Mouse (Mus musculus) adrenal gland, adult (tissue): ENCODE measurements around the gene Gmds.
A peak's percentile ranks its signal among the peaks of the same experiment; 100 is the strongest.

ENCODE experiments used
- DNase-seq, 2 experiments: peaks; one replicate each; pipeline ENCODE4 v3.0.0; 2022 to 2023; ENCODE audit warnings: low spot score in 1 of 2; ENCODE audit not compliant: inconsistent age in 2 of 2

The Gmds gene

GRCm38 (mm10) chr13:31819664-31820405 is 518.7 kb downstream of the Gmds start:
- peak; percentile 28 to 74 for DNase-seq

- peak in 1 of 2 experiments; percentile 21 for DNase-seq
These were observed 520.2 kb downstream of the Gmds start for GRCm38 (mm10) chr13:31818337-31818736.

- peak in 1 of 2 experiments; percentile 28 for DNase-seq
These were observed 523.0 kb downstream of the Gmds start for GRCm38 (mm10) chr13:31815383-31816003.

- peak in 1 of 2 experiments; percentile 60 for DNase-seq
These were observed 525.8 kb downstream of the Gmds start for GRCm38 (mm10) chr13:31812701-31813100.

DNA sequence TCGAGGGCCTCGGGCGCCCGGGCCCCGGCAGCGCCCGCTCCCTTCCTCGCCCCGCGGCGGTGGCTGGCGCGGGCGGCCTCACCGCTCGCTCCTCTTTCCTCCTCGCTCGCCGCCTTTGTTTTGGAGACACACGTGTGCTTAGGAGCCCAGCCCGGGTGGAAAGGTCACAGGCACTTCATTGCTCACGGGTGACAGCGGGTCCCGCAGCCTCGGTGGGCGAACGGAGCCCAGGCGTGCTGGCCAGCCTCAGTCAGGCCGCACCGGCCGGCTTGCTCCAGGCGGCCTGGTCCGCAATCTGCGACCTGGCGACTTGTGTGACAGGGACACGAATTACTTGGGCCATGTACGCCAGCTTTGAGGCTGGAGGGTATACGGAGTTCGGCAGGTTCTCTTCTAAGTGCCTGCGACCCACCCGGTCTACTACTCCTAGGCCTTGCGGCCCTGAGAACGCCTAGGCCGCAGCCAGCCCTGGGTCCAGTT is 527.0 kb downstream of the Gmds start:
- DNase-seq, result peak; percentile 60 to 85

- peak; percentile 66 to 92 for DNase-seq
These were observed 527.6 kb downstream of the Gmds start for GRCm38 (mm10) chr13:31810693-31811541.

- no peak for DNase-seq
These were observed 528.2 kb downstream of the Gmds start for GRCm38 (mm10) chr13:31810375-31810692.

GRCm38 (mm10) chr13:31809701-31810100 is 528.8 kb downstream of the Gmds start:
- peak in 1 of 2 experiments; percentile 82 for DNase-seq

DNA sequence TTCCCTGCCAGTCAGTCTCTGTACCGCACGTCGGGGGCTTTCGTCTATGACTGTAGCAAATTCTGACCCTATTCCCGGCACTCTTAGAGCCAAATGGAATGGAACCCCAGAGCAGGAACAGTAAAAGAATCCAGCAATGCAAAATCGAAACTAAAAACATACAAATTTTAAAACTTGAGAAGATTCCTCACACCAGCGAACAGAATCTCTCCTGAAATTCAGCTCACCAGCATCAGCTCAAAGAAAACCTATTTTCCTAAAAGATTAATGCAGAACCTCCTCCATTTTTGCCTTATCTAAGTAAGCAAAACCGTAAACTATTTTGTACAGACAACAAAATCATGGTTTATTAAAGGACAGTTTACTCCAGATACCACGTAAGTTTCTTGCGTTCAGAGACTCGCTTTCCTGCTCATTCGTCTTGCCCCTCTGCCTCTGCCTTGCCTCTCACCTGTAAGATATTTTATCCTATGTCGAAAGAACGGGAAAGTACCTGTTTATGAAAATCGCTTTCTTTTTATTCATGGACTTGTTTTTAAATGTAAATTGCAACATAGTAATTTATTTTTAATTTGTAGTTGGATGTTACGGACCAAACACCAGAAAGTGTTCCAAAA is 529.6 kb downstream of the Gmds start:
- peak in 1 of 2 experiments; percentile 77 for DNase-seq

GRCm38 (mm10) chr13:31808116-31808803 is 530.3 kb downstream of the Gmds start:
- peak; percentile 78 to 91 for DNase-seq

DNA sequence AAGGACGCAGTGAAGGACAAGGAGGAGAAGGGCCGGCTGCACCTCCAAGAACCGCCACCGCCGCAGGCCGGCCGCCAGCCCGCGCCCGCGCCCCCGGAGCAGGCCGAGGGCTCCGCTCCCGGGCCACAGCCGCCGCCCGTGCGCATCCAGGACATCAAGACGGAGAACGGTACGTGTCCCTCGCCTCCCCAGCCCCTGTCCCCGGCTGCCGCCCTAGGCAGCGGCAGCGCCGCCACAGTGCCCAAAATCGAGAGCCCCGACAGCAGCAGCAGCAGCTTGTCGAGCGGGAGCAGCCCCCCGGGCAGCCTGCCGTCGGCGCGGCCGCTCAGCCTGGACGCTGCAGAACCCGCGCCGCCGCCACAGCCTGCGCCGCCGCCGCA is 530.8 kb downstream of the Gmds start:
- DNase-seq, result peak in 1 of 2 experiments; percentile 85

DNA sequence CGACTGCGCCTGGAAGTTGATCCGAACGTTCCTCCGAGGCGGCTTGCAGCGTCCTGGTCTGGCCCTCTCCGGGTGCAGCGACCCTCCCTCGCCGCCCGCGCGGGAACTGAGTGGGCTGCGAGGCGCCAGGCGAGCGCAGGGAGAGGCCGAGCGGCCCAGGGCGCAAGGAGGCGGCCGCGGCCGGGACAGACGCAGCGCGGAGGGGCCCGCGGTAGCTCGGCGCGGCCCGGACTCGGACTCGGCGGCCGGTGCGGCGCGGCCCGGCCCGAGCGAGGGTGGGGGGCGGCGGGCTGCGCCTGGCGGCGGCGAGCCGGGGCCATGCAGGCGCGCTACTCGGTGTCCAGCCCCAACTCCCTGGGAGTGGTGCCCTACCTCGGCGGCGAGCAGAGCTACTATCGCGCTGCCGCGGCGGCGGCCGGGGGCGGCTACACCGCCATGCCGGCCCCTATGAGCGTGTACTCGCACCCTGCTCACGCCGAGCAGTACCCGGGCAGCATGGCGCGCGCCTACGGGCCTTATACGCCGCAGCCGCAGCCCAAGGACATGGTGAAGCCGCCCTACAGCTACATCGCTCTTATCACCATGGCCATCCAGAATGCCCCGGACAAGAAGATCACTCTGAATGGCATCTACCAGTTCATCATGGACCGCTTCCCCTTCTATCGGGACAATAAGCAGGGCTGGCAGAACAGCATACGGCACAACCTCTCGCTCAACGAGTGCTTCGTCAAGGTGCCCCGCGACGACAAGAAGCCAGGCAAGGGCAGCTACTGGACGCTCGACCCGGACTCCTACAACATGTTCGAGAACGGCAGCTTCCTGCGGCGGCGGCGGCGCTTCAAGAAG is 531.4 kb downstream of the Gmds start:
- DNase-seq, result peak; percentile 61 to 90

- DNase-seq, result peak; percentile 95 to 98
These were observed 532.1 kb downstream of the Gmds start, which contains the start of gene Foxc1 for GRCm38 (mm10) chr13:31806428-31806832. Gene Foxc1, plus strand, starts transcription at chr13:31806633.

DNA sequence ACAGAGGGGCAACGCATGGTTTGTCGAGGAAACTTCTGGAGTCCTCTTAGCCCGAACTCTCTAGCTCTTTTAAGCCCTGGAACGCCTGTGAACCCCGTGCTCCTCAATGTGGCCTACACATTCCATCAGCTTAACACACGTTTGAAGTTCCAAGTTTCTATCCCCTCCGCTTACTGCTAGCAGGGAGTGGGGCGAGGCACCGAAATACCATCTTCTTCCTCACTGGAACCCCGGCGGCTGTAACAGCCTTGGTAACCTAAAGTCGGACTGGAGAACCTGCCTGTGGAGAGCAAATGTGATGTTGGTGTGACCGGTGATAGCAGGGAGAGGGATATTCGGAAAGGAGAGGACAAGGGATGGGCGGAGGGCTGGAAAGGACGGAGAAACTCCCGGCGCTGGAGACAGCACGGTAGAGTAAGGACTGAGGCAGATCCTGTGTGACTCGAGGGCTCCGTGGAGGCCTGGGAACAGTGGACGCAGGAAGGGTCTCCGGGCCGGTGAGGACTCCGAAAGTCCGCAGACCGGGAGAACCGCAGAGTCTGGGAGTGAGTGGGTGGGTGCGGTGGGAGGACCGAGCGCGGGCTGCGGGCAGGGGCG is 532.6 kb downstream of the Gmds start:
- DNase-seq, result no peak

DNA sequence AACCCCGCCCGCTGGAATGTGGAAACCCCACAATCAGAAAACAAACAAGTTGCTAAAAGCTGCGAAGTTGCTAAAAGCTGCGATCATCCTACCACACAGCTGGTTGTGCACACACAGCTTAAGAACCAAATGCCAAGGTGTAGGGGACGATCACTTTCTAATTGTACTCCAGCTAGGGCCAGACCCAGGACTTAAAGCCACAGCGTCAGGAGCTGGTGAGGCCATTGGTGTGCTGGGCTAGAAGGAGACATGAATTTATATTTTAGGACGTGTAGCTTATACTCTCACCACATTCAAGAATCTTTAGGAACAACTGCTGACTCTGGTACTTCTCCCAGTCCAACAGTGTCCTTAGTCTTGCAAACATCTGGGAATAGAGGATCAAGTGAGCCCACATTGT is 534.0 kb downstream of the Gmds start:
- DNase-seq, result no peak

DNA sequence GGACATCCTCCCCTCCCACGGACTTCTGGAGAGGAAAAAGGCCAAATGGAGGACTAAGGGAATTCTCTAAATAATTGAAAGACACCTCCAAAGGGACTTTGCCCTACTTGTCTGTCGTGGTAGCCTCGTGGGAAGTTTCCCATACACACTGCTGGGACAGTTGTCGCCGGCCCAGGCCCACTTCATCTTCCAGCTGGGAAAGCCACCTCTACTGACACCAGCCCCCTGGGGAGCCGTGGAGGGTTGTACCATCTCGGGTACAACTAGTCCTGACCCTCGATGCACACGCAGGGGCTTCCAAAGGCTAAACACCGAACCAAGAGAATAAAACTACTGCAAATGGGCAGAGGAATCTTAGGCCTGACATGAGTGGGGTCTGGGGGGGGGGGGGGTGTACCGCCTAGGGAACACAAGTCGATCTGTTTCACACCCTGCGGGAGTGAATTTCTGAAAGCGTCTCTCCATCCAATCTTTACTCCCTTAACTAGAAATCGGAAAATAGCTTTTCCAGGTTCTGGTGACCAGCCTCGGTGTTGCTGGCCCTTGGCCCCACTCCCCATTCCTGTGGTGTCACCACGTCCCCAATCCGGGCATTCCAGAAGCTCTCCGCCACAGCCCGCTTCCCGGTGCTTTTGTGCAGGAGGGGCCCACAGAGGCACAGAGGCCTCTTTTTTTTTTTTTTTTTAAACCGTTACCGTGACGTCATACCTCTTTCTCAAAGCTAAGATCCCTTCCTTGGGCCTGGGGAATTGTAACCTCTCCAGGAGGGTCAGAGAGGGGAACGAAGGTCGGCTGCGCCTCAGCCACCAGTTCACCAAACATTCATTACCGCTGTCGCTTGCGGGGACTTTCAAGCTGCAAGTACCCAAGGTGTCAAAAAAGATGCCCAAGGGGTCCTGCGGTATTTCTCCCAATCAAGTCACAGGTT is 535.1 kb downstream of the Gmds start:
- peak in 1 of 2 experiments; percentile 33 for DNase-seq

DNA sequence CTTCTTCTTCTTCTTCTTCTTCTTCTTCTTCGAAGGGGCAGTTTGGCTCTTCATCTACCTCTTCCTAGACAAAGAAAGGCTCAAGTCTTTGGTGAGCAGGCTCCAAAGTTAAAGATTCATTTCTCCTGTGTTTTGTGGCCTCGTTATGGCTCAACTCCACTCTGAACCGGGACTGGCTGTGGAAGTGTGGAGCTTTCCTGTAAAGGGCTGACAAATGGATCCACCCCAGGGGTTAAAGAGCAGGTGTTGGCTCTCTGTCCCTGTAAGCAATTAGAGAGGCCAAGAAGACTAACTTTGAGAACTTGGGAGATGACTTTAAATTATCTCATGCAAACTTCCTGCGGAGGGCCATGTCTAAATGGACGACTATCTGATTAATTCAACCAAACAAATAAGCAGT is 536.1 kb downstream of the Gmds start:
- peak in 1 of 2 experiments; percentile 40 for DNase-seq

DNA sequence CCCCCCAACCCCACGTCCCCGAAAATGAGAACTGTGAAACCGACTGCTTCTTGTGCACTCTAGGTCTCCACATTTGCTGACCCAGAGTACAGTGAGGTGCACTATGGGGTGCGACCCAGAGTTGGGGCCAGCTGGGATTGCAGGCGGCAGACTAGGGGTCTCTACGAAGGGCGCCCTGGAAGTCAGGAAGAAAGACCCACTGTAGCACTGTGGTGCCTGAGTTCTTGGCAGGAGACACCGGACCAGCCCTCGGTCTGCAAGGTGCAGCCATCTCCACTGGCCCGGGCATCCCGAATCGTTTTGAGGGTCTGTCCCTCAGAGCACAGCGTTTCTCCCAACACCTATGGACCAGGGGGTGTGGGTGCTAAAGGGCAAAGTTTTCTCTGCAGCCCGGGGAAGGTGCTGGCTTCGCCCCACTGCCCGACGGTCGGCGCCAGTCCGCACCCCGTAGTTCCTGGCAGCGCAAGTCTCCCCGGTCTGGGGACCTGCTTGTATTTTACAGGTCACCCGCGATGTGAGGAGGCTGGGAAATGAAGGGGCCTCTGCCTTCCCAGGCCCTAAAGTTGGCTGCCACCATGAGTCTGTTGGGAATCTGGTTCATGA is 536.7 kb downstream of the Gmds start:
- DNase-seq, result no peak
